Mouse (Mus musculus) ES-Bruce4 (cell line): Measurements from ENCODE around the gene Abcc1.

Experiments used
- CTCF ChIP-seq: IDR thresholded peaks from one replicate; pipeline ENCODE4 v1.8.1; 2011; ENCODE audit warnings: low read depth, low read length
- EP300 ChIP-seq: IDR thresholded peaks from 2 replicates; pipeline ENCODE4 v1.6.1; 2011; ENCODE audit warnings: low read depth, low read length; ENCODE audit not compliant: insufficient read depth

- no peak for TF ChIP-seq CTCF
- TF ChIP-seq EP300: no peak
These were observed 19.8 kb downstream of the Abcc1 start for GRCm38 (mm10) chr16:14381061-14381665.
